Mouse (Mus musculus) small intestine, adult 2 months (tissue): ENCODE measurements around the gene Col8a2.

Experiments used
- CTCF ChIP-seq: fragments of 200-500 bp; IDR thresholded peaks from 2 replicates; pipeline ENCODE4 v1.5.1; 2012; ENCODE audit warnings: low read depth, mild to moderate bottlenecking, control low read depth, inconsistent platforms, low read length, moderate library complexity, mixed read lengths; ENCODE audit not compliant: insufficient replicate concordance, insufficient read length; ENCODE audit errors: extremely low read depth
- POLR2A ChIP-seq: fragments of 200-500 bp; IDR thresholded peaks from 2 replicates; pipeline ENCODE4 v1.6.1; 2012; ENCODE audit warnings: low read depth, mild to moderate bottlenecking, control low read depth, inconsistent platforms, low read length, moderate library complexity

GRCm38 (mm10) chr4:126291196-126291595, 4.6 kb downstream of the Col8a2 start:
- no peak for TF ChIP-seq POLR2A
- TF ChIP-seq CTCF: no peak
